Mouse (Mus musculus) heart, adult 2 months (tissue): ENCODE results near the gene Snap29. TPM values are rescaled to one million over a fixed set of nuclear protein-coding genes. Genes with fewer than 3 reads are reported as not detected.

Source experiments
- DNase-seq, 2 experiments: peaks; one replicate each; pipeline ENCODE4 v3.0.0; 2021
- H3K27ac ChIP-seq: fragments of 200-600 bp; 2 replicates; pipeline ENCODE4 v1.8.1; 2022
- H3K27me3 ChIP-seq: fragments of 200-500 bp; 2 replicates; pipeline ENCODE4 v1.6.1; 2012; ENCODE audit warnings: mild to moderate bottlenecking, low read length, inconsistent platforms, mixed read lengths; ENCODE audit not compliant: control insufficient read depth, insufficient read depth
- H3K36me3 ChIP-seq: fragments of 200-500 bp; 2 replicates; pipeline ENCODE4 v1.6.1; 2012; ENCODE audit warnings: low read length, inconsistent platforms; ENCODE audit not compliant: control insufficient read depth, insufficient read depth
- H3K4me1 ChIP-seq: fragments of 200-500 bp; 2 replicates; pipeline ENCODE4 v1.6.1; 2011; ENCODE audit warnings: low read length; ENCODE audit not compliant: control insufficient read depth, insufficient read depth
- H3K4me3 ChIP-seq: fragments of 200-600 bp; 2 replicates; pipeline ENCODE4 v1.8.1; 2022
- H3K79me2 ChIP-seq: fragments of 200-500 bp; replicated peaks from 2 replicates; pipeline ENCODE4 v1.6.1; 2012; ENCODE audit warnings: mild to moderate bottlenecking, inconsistent platforms, low read length, moderate library complexity, mixed read lengths; ENCODE audit not compliant: control insufficient read depth, insufficient read depth
- H3K9ac ChIP-seq: fragments of 200-500 bp; 2 replicates; pipeline ENCODE4 v1.6.1; 2012; ENCODE audit warnings: low read depth, mild to moderate bottlenecking, control low read depth, inconsistent platforms, low read length, mixed read lengths
- CTCF ChIP-seq: fragments of 200-600 bp; IDR thresholded peaks from 2 replicates; pipeline ENCODE4 v1.8.1; 2022; ENCODE audit warnings: antibody characterized with exemption, mild to moderate bottlenecking, moderate library complexity
- EP300 ChIP-seq: fragments of 200-500 bp; IDR thresholded peaks from 2 replicates; pipeline ENCODE4 v1.6.1; 2011; ENCODE audit warnings: low read depth, low read length, control low read depth; ENCODE audit not compliant: insufficient read depth
- POLR2A ChIP-seq: fragments of 200-500 bp; IDR thresholded peaks from 2 replicates; pipeline ENCODE4 v1.6.1; 2011; ENCODE audit warnings: mild to moderate bottlenecking, low read depth, low read length, control low read depth; ENCODE audit not compliant: insufficient read depth
- WGBS: fragments of 180-500 bp; shearing (Covaris S2); methylation state at CpG from one replicate; pipeline ENCODE4 v1.1.7; 2018; 5-methylcytosine and 5-hydroxymethylcytosine counted together
- intact Hi-C: fragments of 180-260 bp; cut with DNase I; formaldehyde crosslinking; loops from one replicate; pipeline ENCODE4 v1.15.1; 2025
- polyA plus RNA-seq: library from polyadenylated mRNA; depleted of rRNA; stranded (reverse); fragments of >200 nt; gene quantifications from 2 replicates; pipeline ENCODE4 v1.2.3, GENCODE M21; 2012
- total RNA-seq, 2 experiments: library from RNA; stranded (reverse); gene quantifications; 2 replicates each; pipeline ENCODE4 v1.2.3; 2021

Snap29 gene
- total and polyA plus RNA-seq, 3 experiments: 5.0 to 17.0 (median 15.5) TPM

- H3K9ac ChIP-seq: no peak overlapping the region
- DNase-seq: peak in 1 of 2 experiments; percentile 11
- peaks cover 5% of the 10 kb centered on the region for H3K4me1 ChIP-seq
- peak; percentile 85 for TF ChIP-seq CTCF
- no peak for TF ChIP-seq POLR2A
- peaks cover 5% of the 10 kb centered on the region for H3K79me2 ChIP-seq
- no peaks in the 10 kb centered on the region for H3K27me3 ChIP-seq
- no peak overlapping the region for H3K4me3 ChIP-seq
- intact Hi-C loops: loop anchor here (2.0 kb wide), 1 partner anchor 212 kb away; no protein-coding TSS in a partner anchor
- WGBS: 71% methylated on average over 1 of the region's 1 CpGs
- H3K27ac ChIP-seq: no peak overlapping the region
- no peaks in the 10 kb centered on the region for H3K36me3 ChIP-seq
Observed at GRCm38 (mm10) chr16:17402855-17403254, 2.9 kb upstream of the Snap29 start.

GRCm38 (mm10) chr16:17405271-17405696 is 502 bp upstream of the Snap29 start:
- peak overlapping the region; percentile 67 for H3K9ac ChIP-seq
- DNase-seq: peak; percentile 79 to 81
- H3K4me3 ChIP-seq: peak overlapping the region; percentile 76
- under 1% methylated on average over 22 of the region's 22 CpGs for WGBS
- peak overlapping the region; percentile 83 for H3K27ac ChIP-seq
- intact Hi-C loops: loop anchor here (1.0 to 5.0 kb wide), 3 partner anchors 28 to 317 kb away; partner anchors contain the start of gene Thap7
- peaks cover 5% of the 10 kb centered on the region; the same call in 1 of the 2 replicates for H3K79me2 ChIP-seq
- peaks cover 12% of the 10 kb centered on the region for H3K4me1 ChIP-seq
- TF ChIP-seq EP300 (0 out of 2 replicates have a peak, but pooled peaks have one; percentile 28), CTCF (no peak)
- H3K36me3 ChIP-seq: no peaks in the 10 kb centered on the region
- no peaks in the 10 kb centered on the region for H3K27me3 ChIP-seq

- H3K27ac ChIP-seq: peak overlapping the region; percentile 89
- TF ChIP-seq CTCF (no peak), POLR2A (no peak), EP300 (no peak)
- H3K4me3 ChIP-seq: peak overlapping the region; percentile 76
- H3K36me3 ChIP-seq: no peaks in the 10 kb centered on the region
- no peak for DNase-seq
- 28% methylated on average over 9 of the region's 9 CpGs for WGBS
- peaks cover 12% of the 10 kb centered on the region for H3K4me1 ChIP-seq
- intact Hi-C loops: loop anchor here (1.0 to 5.0 kb wide), 2 partner anchors 46 to 316 kb away; no protein-coding TSS in a partner anchor
- H3K27me3 ChIP-seq: no peaks in the 10 kb centered on the region
- peaks cover 5% of the 10 kb centered on the region; the same call in 1 of the 2 replicates for H3K79me2 ChIP-seq
- peak overlapping the region; percentile 46 for H3K9ac ChIP-seq
Observed at GRCm38 (mm10) chr16:17406512-17407231, 886 bp downstream of the Snap29 start.

DNA sequence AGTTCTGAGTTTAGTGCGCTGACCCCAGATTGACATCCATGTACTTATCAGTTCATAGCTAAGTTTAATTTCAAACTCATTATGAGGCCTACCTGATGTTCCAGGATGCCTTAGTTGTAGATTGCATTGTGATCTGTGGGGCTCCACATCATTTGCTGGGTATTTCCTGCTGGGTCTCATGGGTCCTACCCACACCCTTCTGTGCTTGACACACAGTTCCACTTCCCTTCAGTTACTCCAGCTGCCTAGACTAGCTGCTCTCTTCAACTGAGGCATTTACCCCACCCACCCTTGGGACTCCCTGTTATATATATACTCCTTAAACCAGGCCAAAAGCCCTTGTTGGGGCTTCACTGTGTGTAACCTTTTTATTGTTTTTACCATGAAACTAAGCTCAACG is 3.3 kb downstream of the Snap29 start:
- no peaks in the 10 kb centered on the region for H3K27me3 ChIP-seq
- no peak for DNase-seq
- H3K79me2 ChIP-seq: peaks cover 3% of the 10 kb centered on the region; the same call in 1 of the 2 replicates
- H3K36me3 ChIP-seq: peaks cover 1% of the 10 kb centered on the region; the same call in 1 of the 2 replicates
- H3K9ac ChIP-seq: no peak overlapping the region
- H3K4me3 ChIP-seq: no peak overlapping the region
- H3K4me1 ChIP-seq: peaks cover 12% of the 10 kb centered on the region
- 74% methylated on average over 2 of the region's 2 CpGs for whole genome bisulfite sequencing
- no peak for TF ChIP-seq EP300
- no peak for TF ChIP-seq CTCF
- no peak for TF ChIP-seq POLR2A
- intact Hi-C loops: loop anchor here (5.0 kb wide), 1 partner anchor 313 kb away; no protein-coding TSS in a partner anchor
- H3K27ac ChIP-seq: peak overlapping the region; percentile 44

DNA sequence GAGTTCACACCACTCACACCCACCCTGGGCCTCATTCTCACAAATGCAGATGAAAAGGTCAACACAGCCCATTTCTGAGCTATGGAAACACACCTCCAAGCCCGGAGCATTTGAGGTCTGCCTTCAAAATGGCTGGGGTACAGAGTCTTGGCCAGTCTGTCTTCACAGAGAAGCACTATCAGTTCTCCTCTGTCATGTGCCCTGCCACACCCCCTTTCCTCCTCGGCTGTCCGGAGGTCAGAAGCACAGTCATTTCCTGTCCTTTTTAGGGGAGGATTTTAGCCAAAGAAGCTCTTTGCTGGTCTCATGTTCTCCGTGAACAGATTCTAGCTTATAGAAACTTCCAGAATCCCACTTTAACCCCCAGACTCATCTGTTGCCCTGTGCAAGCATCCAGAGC is 4.4 kb downstream of the Snap29 start:
- peak; percentile 36 to 44 for DNase-seq
- 15% methylated on average over 4 of the region's 4 CpGs for WGBS
- peaks cover 4% of the 10 kb centered on the region; the same call in 1 of the 2 replicates for H3K36me3 ChIP-seq
- H3K27ac ChIP-seq: peak overlapping the region; percentile 17
- no peaks in the 10 kb centered on the region for H3K27me3 ChIP-seq
- no peak overlapping the region for H3K9ac ChIP-seq
- H3K4me3 ChIP-seq: no peak overlapping the region
- 0 out of 2 replicates have a peak, but pooled peaks cover 1% of the 10 kb centered on the region for H3K79me2 ChIP-seq
- peaks cover 10% of the 10 kb centered on the region for H3K4me1 ChIP-seq
- no peak for TF ChIP-seq POLR2A
- TF ChIP-seq CTCF: no peak
- no peak for TF ChIP-seq EP300
- intact Hi-C loops: no loop called here

DNA sequence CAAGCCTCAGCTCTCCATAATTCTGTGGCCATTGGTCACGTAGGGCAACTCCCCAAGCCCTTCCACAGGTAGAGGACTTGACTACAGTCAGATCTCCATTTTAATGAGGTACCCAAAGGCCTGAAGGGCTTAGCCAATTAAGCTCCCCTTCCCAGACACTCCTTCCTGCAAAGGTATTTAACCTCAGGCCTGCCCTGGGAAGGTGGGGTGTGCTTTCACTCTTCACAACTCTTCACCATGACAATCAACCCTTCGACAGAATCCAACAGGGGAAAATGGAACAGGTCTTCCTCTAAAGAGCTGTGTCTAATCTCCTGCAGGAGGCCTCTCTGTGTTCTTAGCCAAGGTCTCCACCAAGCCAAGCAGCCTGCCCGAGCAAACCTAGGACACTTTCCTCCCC is 17.2 kb downstream of the Snap29 start:
- H3K79me2 ChIP-seq: no peaks in the 10 kb centered on the region
- H3K4me3 ChIP-seq: no peak overlapping the region
- no peak overlapping the region for H3K27ac ChIP-seq
- no peaks in the 10 kb centered on the region for H3K27me3 ChIP-seq
- no peaks in the 10 kb centered on the region for H3K4me1 ChIP-seq
- intact Hi-C loops: no loop called here
- H3K9ac ChIP-seq: no peak overlapping the region
- DNase-seq: no peak
- TF ChIP-seq CTCF (no peak), EP300 (no peak), POLR2A (no peak)
- 73% methylated on average over 3 of the region's 3 CpGs for WGBS
- H3K36me3 ChIP-seq: no peaks in the 10 kb centered on the region; the same call in 1 of the 2 replicates
